Mouse (Mus musculus) granulocyte monocyte progenitor cell, adult 5-6 weeks (primary cell): Measurements from ENCODE around the gene Mup16. TPM values are rescaled to one million over a fixed set of nuclear protein-coding genes. Genes with fewer than 3 reads are reported as not detected.
"Not testable (repeated sequence)": the region's sequence is repeated elsewhere in the genome, so short reads cannot be mapped to it uniquely, and the experiment has no call there.

Experiments
- ATAC-seq: replicated peaks from 2 replicates; pipeline ENCODE4 v1.8.0; 2016; ENCODE audit warnings: mild to moderate bottlenecking, moderate TSS enrichment, inconsistent platforms; ENCODE audit not compliant: poor library complexity, severe bottlenecking
- total RNA-seq, 2 experiments: library from RNA; stranded (forward) in 1 of 2; stranded (reverse) in 1 of 2; fragments of 200-712, 200-1000 nt in 1 of 2; fragments of >200 nt in 1 of 2; fragmentation: Nextera tagmentation in 1 of 2; gene quantifications; 2 replicates each; pipeline ENCODE4 v1.2.3; 2014 to 2017

Gene Mup16
- total RNA-seq (2014; fragmentation: Nextera tagmentation): not detected in 2 replicates
- not detected in 2 replicates for total RNA-seq (2017)

GRCm38 (mm10) chr4:61519431-61519830 is at the start of gene Mup16:
TSS of gene Mup16 (minus strand) at chr4:61519531.
- ATAC-seq: not testable (repeated sequence)

GRCm38 (mm10) chr4:61555887-61556286 is 36.6 kb upstream of the Mup16 start:
- not testable (repeated sequence) for ATAC-seq

Other genes starting within 250 kb of the Mup16 start
- gene Mup14, start 215.5 kb downstream of the Mup16 start, total RNA-seq (2014; fragmentation: Nextera tagmentation): not detected in 2 replicates
- not detected in 2 replicates for gene Mup14, start 215.5 kb downstream of the Mup16 start, total RNA-seq (2017)
- not detected in 2 replicates for gene Mup15, start 79.8 kb downstream of the Mup16 start, total RNA-seq (2014; fragmentation: Nextera tagmentation)
- gene Mup15, start 79.8 kb downstream of the Mup16 start, total RNA-seq (2017): not detected in 2 replicates
- gene Mup17, start 76.3 kb upstream of the Mup16 start, total RNA-seq (2014; fragmentation: Nextera tagmentation): not detected in 2 replicates
- gene Mup17, start 76.3 kb upstream of the Mup16 start, total RNA-seq (2017): not detected in 2 replicates
- not detected in 2 replicates for gene Mup18, start 154.6 kb upstream of the Mup16 start, total RNA-seq (2014; fragmentation: Nextera tagmentation)
- not detected in 2 replicates for gene Mup18, start 154.6 kb upstream of the Mup16 start, total RNA-seq (2017)